Mouse (Mus musculus) liver, postnatal 0 days (tissue): ENCODE measurements at regions not wholly inside any gene's neighbourhood (a gene's known extent, or its start where the extent isn't known, plus 50 kb on each side); places are given as distances from the start of the nearest gene placed in this dataset.

Experiments
- ATAC-seq: fragments of 200-750 bp; cut with Nextera tagmentation; 2 replicates; pipeline ENCODE4 v1.8.0; 2017; ENCODE audit warnings: mild to moderate bottlenecking, moderate library complexity
- DNase-seq: peaks from one replicate; pipeline ENCODE4 v3.0.0-alpha.2; 2016
- H3K27ac ChIP-seq: fragments of 300-500 bp; sonication (generic); 2 replicates; pipeline ENCODE4 v1.5.1; 2014; ENCODE audit warnings: antibody characterized with exemption, moderate library complexity, mild to moderate bottlenecking, low read depth
- H3K27me3 ChIP-seq: fragments of 300-500 bp; sonication (generic); 2 replicates; pipeline ENCODE4 v1.6.1; 2014; ENCODE audit warnings: low read length, control low read depth, mixed read lengths; ENCODE audit not compliant: insufficient read depth
- H3K36me3 ChIP-seq: fragments of 300-500 bp; sonication (generic); replicated peaks from 2 replicates; pipeline ENCODE4 v1.6.1; 2014; ENCODE audit warnings: mild to moderate bottlenecking, control low read depth, low read length, moderate library complexity, mixed read lengths; ENCODE audit not compliant: insufficient read depth
- H3K4me1 ChIP-seq: fragments of 300-500 bp; sonication (generic); 2 replicates; pipeline ENCODE4 v1.6.1; 2014; ENCODE audit warnings: antibody characterized with exemption, mild to moderate bottlenecking, control low read depth; ENCODE audit not compliant: insufficient read depth
- H3K4me2 ChIP-seq: fragments of 300-500 bp; sonication (generic); 2 replicates; pipeline ENCODE4 v1.6.1; 2014; ENCODE audit warnings: low read depth, mild to moderate bottlenecking, low read length, moderate library complexity, mixed read lengths
- H3K4me3 ChIP-seq: fragments of 300-500 bp; sonication (generic); 2 replicates; pipeline ENCODE4 v1.5.1; 2014; ENCODE audit warnings: low read depth, low read length
- H3K9ac ChIP-seq: fragments of 300-500 bp; sonication (generic); replicated peaks from 2 replicates; pipeline ENCODE4 v1.6.1; 2014; ENCODE audit warnings: mild to moderate bottlenecking, moderate library complexity
- H3K9me3 ChIP-seq: fragments of 300-500 bp; sonication (generic); 2 replicates; pipeline ENCODE4 v1.6.1; 2016; ENCODE audit warnings: mild to moderate bottlenecking, control low read depth, low read length, mixed read lengths
- CTCF ChIP-seq: sonication (generic); IDR thresholded peaks from 2 replicates; pipeline ENCODE4 v1.5.1; 2016; ENCODE audit warnings: antibody characterized with exemption, low read depth
- EP300 ChIP-seq: IDR thresholded peaks from 2 replicates; pipeline ENCODE4 v1.6.1; 2016; ENCODE audit warnings: antibody characterized with exemption, low read depth, mild to moderate bottlenecking
- WGBS: fragments of 180-500 bp; shearing (Covaris S2); extraction: QIAGEN DNeasy Blood & Tissue Kit; methylation state at CpG from one replicate; pipeline ENCODE4 v1.1.7; 2014; ENCODE audit not compliant: insufficient replicate concordance; 5-methylcytosine and 5-hydroxymethylcytosine counted together

DNA sequence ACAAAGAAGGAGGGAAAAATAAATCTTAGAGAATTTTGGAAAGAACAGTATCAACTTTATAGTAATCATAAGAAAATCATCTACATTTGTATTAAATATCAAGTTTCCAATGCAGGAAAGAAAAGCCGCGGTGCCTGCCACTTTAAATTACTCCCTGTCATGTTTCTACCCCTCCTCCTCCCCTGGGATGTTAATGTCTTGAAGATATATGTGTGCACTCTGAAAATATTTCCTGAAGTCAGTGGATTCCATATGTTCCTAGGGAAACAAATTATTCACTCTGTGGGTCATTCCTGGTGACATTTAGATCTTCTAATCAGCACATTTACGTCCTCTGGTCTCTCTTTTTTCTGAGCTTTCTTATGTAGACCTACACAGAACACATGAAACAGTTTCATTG lies 57.2 kb upstream of the Rspo3 start:
- Histone ChIP-seq H3K4me2 (no peak overlapping the region), H3K27ac (no peak overlapping the region), H3K4me1 (no peaks in the 10 kb centered on the region), H3K4me3 (no peak overlapping the region), H3K9me3 (no peaks in the 10 kb centered on the region), H3K9ac (no peak overlapping the region), H3K36me3 (no peaks in the 10 kb centered on the region), H3K27me3 (no peaks in the 10 kb centered on the region)
- ATAC-seq (no peak), DNase-seq (no peak)
- TF ChIP-seq EP300 (no peak), CTCF (no peak)
- WGBS = 69% methylated on average over 3 of the region's 3 CpGs

- no peaks in the 10 kb centered on the region for H3K27me3 ChIP-seq
- no peaks in the 10 kb centered on the region for H3K4me1 ChIP-seq
These were observed 54.5 kb upstream of the Rspo3 start for GRCm38 (mm10) chr10:29590187-29590586.

DNA sequence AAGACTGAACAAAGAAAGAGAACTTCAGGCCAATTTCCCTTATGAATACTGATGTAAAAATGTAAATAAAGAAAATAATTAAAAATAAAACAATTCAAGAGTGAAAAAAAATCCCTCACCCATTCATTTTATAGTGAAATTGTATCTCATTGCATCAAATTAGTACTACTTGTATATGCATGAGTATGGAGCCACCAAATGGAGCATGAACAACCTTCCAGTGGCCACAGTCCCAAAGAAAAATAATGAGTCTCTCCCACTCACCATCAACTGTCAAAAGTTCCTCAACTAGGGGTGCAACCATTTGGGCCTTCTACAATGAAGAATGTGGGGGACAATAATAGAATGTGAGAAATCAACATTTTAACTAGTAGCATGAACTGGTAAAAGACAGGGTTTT lies 54.1 kb upstream of the Rspo3 start:
- no peaks in the 10 kb centered on the region for H3K27me3 ChIP-seq
- H3K4me1 ChIP-seq = no peaks in the 10 kb centered on the region
- DNase-seq = no peak
- no peak overlapping the region for H3K4me3 ChIP-seq
- TF ChIP-seq EP300 (no peak), CTCF (no peak)
- ATAC-seq = no peak
- H3K27ac ChIP-seq = no peak overlapping the region
- no peak overlapping the region for H3K4me2 ChIP-seq
- H3K9ac ChIP-seq = no peak overlapping the region
- no peaks in the 10 kb centered on the region for H3K9me3 ChIP-seq
- H3K36me3 ChIP-seq = no peaks in the 10 kb centered on the region

More at GRCm38 (mm10) chr10:29590187-29590586, 54.5 kb upstream of the Rspo3 start:
- no peak overlapping the region for H3K4me3 ChIP-seq
- H3K9ac ChIP-seq = no peak overlapping the region
- TF ChIP-seq EP300 (no peak), CTCF (no peak)
- no peaks in the 10 kb centered on the region for H3K9me3 ChIP-seq
- H3K36me3 ChIP-seq = no peaks in the 10 kb centered on the region
- H3K4me2 ChIP-seq = no peak overlapping the region
- no peak overlapping the region for H3K27ac ChIP-seq
- ATAC-seq (no peak), DNase-seq (no peak)
